Mouse (Mus musculus) MEL (cell line): ENCODE data around the gene Tarsl2. TPM values are rescaled to one million over a fixed set of nuclear protein-coding genes. Genes with fewer than 3 reads are reported as not detected.

Experiments used
- DNase-seq: peaks from one replicate; pipeline ENCODE4 v3.0.0; 2011; ENCODE audit warnings: low read depth, low spot score
- H3K27ac ChIP-seq: 2 replicates; pipeline ENCODE4 v1.5.1; 2012; ENCODE audit warnings: low read depth, mild to moderate bottlenecking, control low read depth, low read length, moderate library complexity; ENCODE audit not compliant: control insufficient read depth
- H3K27me3 ChIP-seq, 2 experiments: fragments of 150-350 bp in 1 of 2; sonication (generic) in 1 of 2; 2 replicates each; pipeline ENCODE4 v1.6.1; 2012; ENCODE audit warnings: low read length in 2 of 2, mild to moderate bottlenecking in 2 of 2, improper control_type of control experiment in 1 of 2, moderate library complexity in 1 of 2; ENCODE audit not compliant: insufficient read depth in 2 of 2, control insufficient read depth in 1 of 2
- H3K36me3 ChIP-seq, 2 experiments: 2 replicates each; pipeline ENCODE4 v1.6.1; 2012 to 2014; ENCODE audit warnings: low read length in 2 of 2, improper control_type of control experiment in 1 of 2, inconsistent platforms in 1 of 2, mild to moderate bottlenecking in 1 of 2; ENCODE audit not compliant: insufficient read depth in 2 of 2, control insufficient read depth in 1 of 2
- H3K4me1 ChIP-seq, 2 experiments: fragments of 150-350 bp in 1 of 2; sonication (generic) in 1 of 2; 2 replicates each; pipeline ENCODE4 v1.6.1; 2012; ENCODE audit warnings: low read length in 2 of 2, improper control_type of control experiment in 1 of 2, mild to moderate bottlenecking in 1 of 2; ENCODE audit not compliant: insufficient read depth in 2 of 2, control insufficient read depth in 1 of 2
- H3K4me3 ChIP-seq, 2 experiments: fragments of 150-350 bp in 1 of 2; sonication (generic) in 1 of 2; 2 replicates each; pipeline ENCODE4 v1.5.1; 2012; ENCODE audit warnings: low read depth in 2 of 2, low read length in 2 of 2, mild to moderate bottlenecking in 2 of 2, moderate library complexity in 2 of 2, control low read depth in 1 of 2, improper control_type of control experiment in 1 of 2; ENCODE audit not compliant: control insufficient read depth in 1 of 2, insufficient read depth in 1 of 2
- H3K79me2 ChIP-seq: 2 replicates; pipeline ENCODE4 v1.6.1; 2012; ENCODE audit warnings: mild to moderate bottlenecking, low read length, moderate library complexity; ENCODE audit not compliant: control insufficient read depth, poor library complexity, insufficient read depth
- H3K9ac ChIP-seq: 2 replicates; pipeline ENCODE4 v1.6.1; 2012; ENCODE audit warnings: low read depth, mild to moderate bottlenecking, control low read depth, low read length, moderate library complexity; ENCODE audit not compliant: control insufficient read depth, poor library complexity, severe bottlenecking
- H3K9me3 ChIP-seq: fragments of 150-350 bp; sonication (generic); replicated peaks from 2 replicates; pipeline ENCODE4 v1.6.1; 2012; ENCODE audit warnings: mild to moderate bottlenecking, low read length, improper control_type of control experiment, moderate library complexity; ENCODE audit not compliant: insufficient read depth
- CTCF ChIP-seq, 3 experiments: IDR thresholded peaks in 2 of 3; conservative IDR thresholded peaks in 1 of 3; 2 replicates each; pipeline ENCODE4 v1.5.1; 2011 to 2012; ENCODE audit warnings: low read length in 3 of 3, low read depth in 2 of 3, mild to moderate bottlenecking in 2 of 3, improper control_type of control experiment in 1 of 3, inconsistent platforms in 1 of 3, mixed read lengths in 1 of 3, moderate library complexity in 1 of 3; ENCODE audit not compliant: control insufficient read depth in 1 of 3, insufficient read depth in 1 of 3, poor library complexity in 1 of 3, severe bottlenecking in 1 of 3
- ETS1 ChIP-seq: IDR thresholded peaks from 2 replicates; pipeline ENCODE4 v1.6.1; 2012; ENCODE audit warnings: low read depth, mild to moderate bottlenecking, inconsistent platforms, low read length, improper control_type of control experiment, moderate library complexity
- GABPA ChIP-seq: IDR thresholded peaks from 2 replicates; pipeline ENCODE4 v1.6.1; 2012; ENCODE audit warnings: low read depth, mild to moderate bottlenecking, inconsistent platforms, low read length, improper control_type of control experiment, moderate library complexity
- GATA1 ChIP-seq: IDR thresholded peaks from 2 replicates; pipeline ENCODE4 v1.6.1; 2011; ENCODE audit warnings: low read depth, low read length, improper control_type of control experiment
- HCFC1 ChIP-seq: IDR thresholded peaks from 2 replicates; pipeline ENCODE4 v1.6.1; 2012; ENCODE audit warnings: low read depth, mild to moderate bottlenecking, inconsistent platforms, low read length, improper control_type of control experiment, moderate library complexity
- JUND ChIP-seq: IDR thresholded peaks from 2 replicates; pipeline ENCODE4 v1.6.1; 2011; ENCODE audit warnings: low read depth, mild to moderate bottlenecking, improper control_type of control experiment, low read length
- KAT2A ChIP-seq: conservative IDR thresholded peaks from 2 replicates; pipeline ENCODE4 v1.6.1; 2012; ENCODE audit warnings: low read depth, low read length, improper control_type of control experiment, inconsistent platforms
- MAFK ChIP-seq: IDR thresholded peaks from 2 replicates; pipeline ENCODE4 v1.6.1; 2011; ENCODE audit warnings: low read depth, mild to moderate bottlenecking, low read length, improper control_type of control experiment, borderline replicate concordance
- MAX ChIP-seq: IDR thresholded peaks from 2 replicates; pipeline ENCODE4 v1.6.1; 2011; ENCODE audit warnings: low read length, improper control_type of control experiment
- MAZ ChIP-seq: IDR thresholded peaks from 2 replicates; pipeline ENCODE4 v1.6.1; 2012; ENCODE audit warnings: low read depth, mild to moderate bottlenecking, inconsistent platforms, low read length, improper control_type of control experiment
- MEF2A ChIP-seq: IDR thresholded peaks from 2 replicates; pipeline ENCODE4 v1.6.1; 2014; ENCODE audit warnings: low read depth, mild to moderate bottlenecking, inconsistent platforms, low read length, improper control_type of control experiment; ENCODE audit not compliant: poor library complexity, insufficient replicate concordance, severe bottlenecking; ENCODE audit errors: extremely low read depth
- MYB ChIP-seq: IDR thresholded peaks from 2 replicates; pipeline ENCODE4 v1.6.1; 2011; ENCODE audit warnings: mild to moderate bottlenecking, low read depth, low read length, improper control_type of control experiment
- NELFE ChIP-seq: IDR thresholded peaks from 2 replicates; pipeline ENCODE4 v1.6.1; 2011; ENCODE audit warnings: low read depth, low read length, improper control_type of control experiment
- NRF1 ChIP-seq: IDR thresholded peaks from 2 replicates; pipeline ENCODE4 v1.6.1; 2014; ENCODE audit warnings: low read depth, mild to moderate bottlenecking, inconsistent platforms, low read length, improper control_type of control experiment, moderate library complexity; ENCODE audit not compliant: poor library complexity, insufficient read depth, severe bottlenecking
- TAL1 ChIP-seq: IDR thresholded peaks from 2 replicates; pipeline ENCODE4 v1.6.1; 2012; ENCODE audit warnings: mild to moderate bottlenecking, inconsistent platforms, low read length, moderate library complexity, mixed read lengths
- TCF12 ChIP-seq: IDR thresholded peaks from 2 replicates; pipeline ENCODE4 v1.6.1; 2014; ENCODE audit warnings: low read depth, mild to moderate bottlenecking, inconsistent platforms, low read length, improper control_type of control experiment, moderate library complexity
- USF1 ChIP-seq: IDR thresholded peaks from 2 replicates; pipeline ENCODE4 v1.6.1; 2014; ENCODE audit warnings: low read depth, mild to moderate bottlenecking, inconsistent platforms, low read length, improper control_type of control experiment, moderate library complexity
- USF2 ChIP-seq, 2 experiments: IDR thresholded peaks; 2 replicates each; pipeline ENCODE4 v1.6.1; 2011 to 2012; ENCODE audit warnings: improper control_type of control experiment in 2 of 2, low read length in 2 of 2, borderline replicate concordance in 1 of 2, inconsistent platforms in 1 of 2, low read depth in 1 of 2, mild to moderate bottlenecking in 1 of 2; ENCODE audit not compliant: insufficient read depth in 1 of 2
- ZC3H11A ChIP-seq: IDR thresholded peaks from 2 replicates; pipeline ENCODE4 v1.6.1; 2012; ENCODE audit warnings: low read depth, mild to moderate bottlenecking, inconsistent platforms, low read length, improper control_type of control experiment
- polyA plus RNA-seq, 2 experiments: library from polyadenylated mRNA; stranded (reverse) in 1 of 2; unstranded in 1 of 2; fragments of >175 nt in 1 of 2; fragments of >200 nt in 1 of 2; gene quantifications; 2 replicates each; pipeline versions ENCODE4 v1.2.1 to v1.2.4; 2012; ENCODE audit warnings: low replicate concordance in 2 of 2, low read depth in 1 of 2; ENCODE audit not compliant: insufficient read length in 2 of 2, insufficient read depth in 1 of 2, missing spikeins in 1 of 2
- total RNA-seq: library from RNA; depleted of rRNA; stranded (reverse); fragments of 300-350 nt; gene quantifications from 2 replicates; pipeline ENCODE4 v1.2.3, GENCODE M21; 2012

Gene Tarsl2
- total and polyA plus RNA-seq, 3 experiments: 18.7 to 26.3 TPM; not detected in 1

- DNase-seq: no peak
- Histone ChIP-seq H3K27me3 (no peaks in the 10 kb centered on the region), H3K4me3 (no peak overlapping the region), H3K4me1 (no peaks in the 10 kb centered on the region), H3K27ac (no peak overlapping the region)
- no peak for TF ChIP-seq NELFE
- TF ChIP-seq, all 39 proteins: peak for 0
- H3K9ac ChIP-seq: no peak overlapping the region
- H3K9me3 ChIP-seq: no peaks in the 10 kb centered on the region
- H3K36me3 ChIP-seq: peaks cover 0 to 8% of the 10 kb centered on the region in 2 experiments; a peak in 2 of 4 replicates
- no peaks in the 10 kb centered on the region for H3K79me2 ChIP-seq
These were observed 22.8 kb downstream of the Tarsl2 start for GRCm38 (mm10) chr7:65667491-65667890.

GRCm38 (mm10) chr7:65678050-65678449 lies 33.4 kb downstream of the Tarsl2 start:
- no peaks in the 10 kb centered on the region for H3K27me3 ChIP-seq
- no peak for TF ChIP-seq MAZ
- TF ChIP-seq MAX: no peak
- TF ChIP-seq HCFC1: no peak
- no peak for TF ChIP-seq USF2 (IDR thresholded peaks at IDR 0.05; ENCODE audit: borderline replicate concordance in 1 of 2, insufficient read depth in 1 of 2, low read depth in 1 of 2, low read length in 2 of 2)
- TF ChIP-seq GABPA: no peak
- TF ChIP-seq CTCF (IDR thresholded peaks at IDR 0.05 in 2 of 3, conservative IDR thresholded peaks at IDR 0.05 in 1 of 3; ENCODE audit: control insufficient read depth in 1 of 3, insufficient read depth in 1 of 3, low read depth in 2 of 3, low read length in 3 of 3, poor library complexity in 1 of 3, severe bottlenecking in 1 of 3): no peak
- no peak for TF ChIP-seq TCF12
- no peak for TF ChIP-seq USF1
- no peak for TF ChIP-seq ETS1
- no peak for TF ChIP-seq JUND
- no peak for TF ChIP-seq MYB
- TF ChIP-seq KAT2A: no peak
- TF ChIP-seq GATA1: no peak
- TF ChIP-seq MAFK: no peak
- TF ChIP-seq ZC3H11A: no peak
- TF ChIP-seq NRF1: no peak
- TF ChIP-seq MEF2A: no peak
- TF ChIP-seq TAL1: no peak
- H3K9me3 ChIP-seq: no peaks in the 10 kb centered on the region
- no peak overlapping the region for H3K4me3 ChIP-seq
- H3K79me2 ChIP-seq: no peaks in the 10 kb centered on the region
- no peak overlapping the region for H3K9ac ChIP-seq
- no peak overlapping the region for H3K27ac ChIP-seq
- H3K4me1 ChIP-seq: no peaks in the 10 kb centered on the region
- no peak for DNase-seq
- peaks cover 0 to 10% of the 10 kb centered on the region in 2 experiments; a peak in 2 of 4 replicates for H3K36me3 ChIP-seq
